Mouse (Mus musculus) cerebellum, adult 2 months (tissue): ENCODE data around the gene Plekhg1. TPM values are rescaled to one million over a fixed set of nuclear protein-coding genes. Genes with fewer than 3 reads are reported as not detected.

Experiments
- DNase-seq, 2 experiments: peaks; one replicate each; pipeline ENCODE4 v3.0.0; 2021
- H3K27ac ChIP-seq: fragments of 200-500 bp; 2 replicates; pipeline ENCODE4 v1.5.1; 2012; ENCODE audit warnings: low read length, control low read depth, inconsistent platforms; ENCODE audit not compliant: insufficient read depth
- H3K27me3 ChIP-seq: fragments of 200-500 bp; 2 replicates; pipeline ENCODE4 v1.6.1; 2012; ENCODE audit warnings: inconsistent platforms, mild to moderate bottlenecking, low read length, moderate library complexity; ENCODE audit not compliant: control insufficient read depth, insufficient read depth
- H3K4me1 ChIP-seq: fragments of 200-500 bp; 2 replicates; pipeline ENCODE4 v1.6.1; 2011; ENCODE audit warnings: low read length; ENCODE audit not compliant: control insufficient read depth, insufficient read depth
- H3K4me3 ChIP-seq: fragments of 200-500 bp; replicated peaks from 2 replicates; pipeline ENCODE3; 2011; ENCODE audit warnings: mild to moderate bottlenecking, low read depth, low read length, control low read depth; ENCODE audit not compliant: insufficient read depth
- CTCF ChIP-seq: fragments of 200-500 bp; IDR thresholded peaks from 2 replicates; pipeline ENCODE4 v1.5.1; 2011; ENCODE audit warnings: low read depth, mild to moderate bottlenecking, control low read depth, low read length, moderate library complexity, borderline replicate concordance; ENCODE audit not compliant: insufficient read depth
- POLR2A ChIP-seq: fragments of 200-500 bp; IDR thresholded peaks from 2 replicates; pipeline ENCODE4 v1.6.1; 2011; ENCODE audit warnings: low read length, control low read depth, borderline replicate concordance; ENCODE audit not compliant: insufficient read depth
- WGBS: fragments of 180-500 bp; shearing (Covaris S2); methylation state at CpG from one replicate; pipeline ENCODE4 v1.1.7; 2018; 5-methylcytosine and 5-hydroxymethylcytosine counted together
- polyA plus RNA-seq: library from polyadenylated mRNA; depleted of rRNA; stranded (reverse); fragments of >200 nt; gene quantifications from 2 replicates; pipeline ENCODE4 v1.2.3, GENCODE M21; 2012

Plekhg1 gene
- polyA plus RNA-seq, 1 experiment = 9.5 TPM

GRCm38 (mm10) chr10:3958591-3958990 is 218.4 kb downstream of the Plekhg1 start:
- no peak overlapping the region for H3K4me3 ChIP-seq
- no peaks in the 10 kb centered on the region for H3K4me1 ChIP-seq
- TF ChIP-seq CTCF = no peak
- no peak for TF ChIP-seq POLR2A
- H3K27me3 ChIP-seq = no peaks in the 10 kb centered on the region
- H3K27ac ChIP-seq = no peak overlapping the region
- 73% methylated on average over 5 of the region's 5 CpGs for WGBS
- DNase-seq = no peak

DNA sequence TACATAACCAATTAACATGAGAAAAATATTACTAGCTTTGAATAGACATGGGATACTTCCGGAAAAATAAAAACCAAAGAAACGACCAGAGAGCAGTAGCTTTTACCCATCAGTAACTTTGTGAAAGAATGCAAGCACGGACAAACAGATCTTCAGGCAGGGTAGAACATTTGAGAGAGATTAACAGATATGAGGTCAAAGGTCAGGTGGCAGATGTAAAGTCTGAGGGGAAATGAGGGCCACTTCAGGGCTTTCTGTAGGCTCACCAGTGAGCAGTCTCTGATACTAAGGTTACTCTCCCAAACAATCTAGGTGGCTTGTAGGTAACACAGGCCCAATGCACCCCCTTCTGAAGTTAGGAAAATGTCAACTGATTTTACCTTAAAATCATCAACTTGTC is 228.9 kb downstream of the Plekhg1 start:
- no peak for DNase-seq
- Histone ChIP-seq H3K4me3 (no peak overlapping the region), H3K27ac (no peak overlapping the region), H3K27me3 (no peaks in the 10 kb centered on the region), H3K4me1 (no peaks in the 10 kb centered on the region)
- 94% methylated on average over 3 of the region's 3 CpGs for WGBS
- TF ChIP-seq CTCF (no peak), POLR2A (no peak)

GRCm38 (mm10) chr10:3972237-3972636 is 232.1 kb downstream of the Plekhg1 start:
- no peak overlapping the region for H3K27ac ChIP-seq
- peak in 1 of 2 experiments; percentile 11 for DNase-seq
- no peaks in the 10 kb centered on the region for H3K27me3 ChIP-seq
- peaks cover 8% of the 10 kb centered on the region for H3K4me1 ChIP-seq
- WGBS = 84% methylated on average over 9 of the region's 9 CpGs
- TF ChIP-seq CTCF (no peak), POLR2A (no peak)
- H3K4me3 ChIP-seq = no peak overlapping the region

GRCm38 (mm10) chr10:3972981-3973588 is 232.9 kb downstream of the Plekhg1 start, which contains the start of gene Mthfd1l:
Mthfd1l (plus strand) TSS chr10:3973118.
- DNase-seq = peak; percentile 91 to 92
- WGBS = under 1% methylated on average over 40 of the region's 40 CpGs
- TF ChIP-seq POLR2A = peak; percentile 52; the same call in 1 of the 2 replicates
- TF ChIP-seq CTCF = peak; percentile 65
- Histone ChIP-seq H3K27me3 (no peaks in the 10 kb centered on the region), H3K27ac (peak within 1 kb of the TSS; percentile 87), H3K4me1 (peaks cover 16% of the 10 kb centered on the region), H3K4me3 (peak within 1 kb of the TSS; percentile 85)

GRCm38 (mm10) chr10:3973589-3974070 is 233.5 kb downstream of the Plekhg1 start:
- DNase-seq = peak; percentile 90 to 91
- under 1% methylated on average over 39 of the region's 39 CpGs for WGBS

GRCm38 (mm10) chr10:3974380-3974779 is 234.2 kb downstream of the Plekhg1 start:
- H3K27me3 ChIP-seq = no peaks in the 10 kb centered on the region
- TF ChIP-seq POLR2A (no peak), CTCF (no peak)
- WGBS = 64% methylated on average over 3 of the region's 3 CpGs
- no peak for DNase-seq
- peaks cover 24% of the 10 kb centered on the region for H3K4me1 ChIP-seq
- H3K27ac ChIP-seq = no peak overlapping the region
- H3K4me3 ChIP-seq = peak overlapping the region; percentile 9

More at GRCm38 (mm10) chr10:3973589-3974070, 233.5 kb downstream of the Plekhg1 start:
- Histone ChIP-seq H3K27me3 (no peaks in the 10 kb centered on the region), H3K4me3 (peak overlapping the region; percentile 85), H3K4me1 (peaks cover 22% of the 10 kb centered on the region), H3K27ac (peak overlapping the region; percentile 87)
- TF ChIP-seq POLR2A (peak; percentile 84), CTCF (no peak)

- Histone ChIP-seq H3K4me3 (no peak overlapping the region), H3K4me1 (peaks cover 29% of the 10 kb centered on the region), H3K27ac (no peak overlapping the region), H3K27me3 (no peaks in the 10 kb centered on the region)
- no peak for DNase-seq
- 85% methylated on average over 6 of the region's 6 CpGs for WGBS
- no peak for TF ChIP-seq POLR2A
- TF ChIP-seq CTCF = no peak
These were observed 235.9 kb downstream of the Plekhg1 start for GRCm38 (mm10) chr10:3975898-3976622.
